Mouse (Mus musculus) ES-Bruce4 (cell line): Measurements from ENCODE around the gene Nudt21.

ENCODE experiments used
- CTCF ChIP-seq: IDR thresholded peaks from one replicate; pipeline ENCODE4 v1.8.1; 2011; ENCODE audit warnings: low read depth, low read length
- EP300 ChIP-seq: IDR thresholded peaks from 2 replicates; pipeline ENCODE4 v1.6.1; 2011; ENCODE audit warnings: low read depth, low read length; ENCODE audit not compliant: insufficient read depth
- POLR2A ChIP-seq: IDR thresholded peaks from one replicate; pipeline ENCODE4 v1.8.1; 2011; ENCODE audit warnings: low read length; ENCODE audit not compliant: insufficient read depth

DNA sequence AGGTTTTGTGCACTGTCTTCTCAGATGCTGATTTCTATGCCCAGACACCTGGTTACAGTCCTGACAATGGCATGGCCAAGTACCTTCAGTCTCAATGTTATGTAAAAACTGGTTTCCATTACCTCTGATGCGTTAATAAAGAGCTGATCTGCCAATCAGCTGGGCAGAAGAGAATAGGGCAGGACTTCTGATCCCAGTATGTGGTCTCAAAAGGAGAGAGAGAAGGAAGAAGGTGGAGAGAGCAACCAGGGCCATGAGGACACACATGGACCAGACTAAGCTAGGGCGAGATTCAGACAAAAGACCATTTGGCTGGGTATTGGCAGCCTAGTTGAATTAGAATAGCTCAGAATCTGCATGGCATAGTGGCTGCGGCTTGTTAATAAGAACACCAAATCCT is 3.2 kb downstream of the Nudt21 start:
- TF ChIP-seq CTCF (no peak), POLR2A (no peak), EP300 (no peak)
